Mouse (Mus musculus) heart, embryonic 16.5 days (tissue): ENCODE measurements at regions not wholly inside any gene's neighbourhood (a gene's known extent, or its start where the extent isn't known, plus 50 kb on each side); places are given as distances from the start of the nearest gene placed in this dataset.

Experiments used
- ATAC-seq: fragments of 200-750 bp; cut with Nextera tagmentation; replicated peaks from 2 replicates; pipeline ENCODE4 v1.8.0; 2017; ENCODE audit warnings: moderate number of reproducible peaks; ENCODE audit not compliant: insufficient read depth, low FRiP score; ENCODE audit errors: extremely low read depth
- H3K27ac ChIP-seq: fragments of 300-500 bp; sonication (generic); 2 replicates; pipeline ENCODE4 v1.5.1; 2014; ENCODE audit warnings: mild to moderate bottlenecking, low read length, control low read depth, moderate library complexity
- H3K27me3 ChIP-seq: fragments of 300-500 bp; sonication (generic); 2 replicates; pipeline ENCODE4 v1.6.1; 2014; ENCODE audit warnings: low read length, mixed read lengths; ENCODE audit not compliant: control insufficient read depth, insufficient read depth
- H3K36me3 ChIP-seq: fragments of 300-500 bp; sonication (generic); 2 replicates; pipeline ENCODE4 v1.6.1; 2014; ENCODE audit not compliant: control insufficient read depth, insufficient read depth
- H3K4me1 ChIP-seq: fragments of 300-500 bp; sonication (generic); 2 replicates; pipeline ENCODE4 v1.6.1; 2014; ENCODE audit warnings: low read length, mixed read lengths; ENCODE audit not compliant: control insufficient read depth, insufficient read depth
- H3K4me2 ChIP-seq: fragments of 300-500 bp; sonication (generic); 2 replicates; pipeline ENCODE4 v1.6.1; 2014; ENCODE audit warnings: low read depth, mild to moderate bottlenecking, control low read depth, low read length
- H3K4me3 ChIP-seq: fragments of 300-500 bp; sonication (generic); 2 replicates; pipeline ENCODE4 v1.5.1; 2014; ENCODE audit warnings: mild to moderate bottlenecking, control low read depth, low read length
- H3K9ac ChIP-seq: fragments of 300-500 bp; sonication (generic); 2 replicates; pipeline ENCODE4 v1.6.1; 2014; ENCODE audit warnings: low read length, control low read depth
- H3K9me3 ChIP-seq: fragments of 300-500 bp; sonication (generic); replicated peaks from 2 replicates; pipeline ENCODE4 v1.6.1; 2016; ENCODE audit warnings: low read length; ENCODE audit not compliant: control insufficient read depth
- WGBS: fragments of 180-500 bp; shearing (Covaris S2); extraction: QIAGEN DNeasy Blood & Tissue Kit; methylation state at CpG from one replicate; pipeline ENCODE4 v1.1.7; 2014; 5-methylcytosine and 5-hydroxymethylcytosine counted together

DNA sequence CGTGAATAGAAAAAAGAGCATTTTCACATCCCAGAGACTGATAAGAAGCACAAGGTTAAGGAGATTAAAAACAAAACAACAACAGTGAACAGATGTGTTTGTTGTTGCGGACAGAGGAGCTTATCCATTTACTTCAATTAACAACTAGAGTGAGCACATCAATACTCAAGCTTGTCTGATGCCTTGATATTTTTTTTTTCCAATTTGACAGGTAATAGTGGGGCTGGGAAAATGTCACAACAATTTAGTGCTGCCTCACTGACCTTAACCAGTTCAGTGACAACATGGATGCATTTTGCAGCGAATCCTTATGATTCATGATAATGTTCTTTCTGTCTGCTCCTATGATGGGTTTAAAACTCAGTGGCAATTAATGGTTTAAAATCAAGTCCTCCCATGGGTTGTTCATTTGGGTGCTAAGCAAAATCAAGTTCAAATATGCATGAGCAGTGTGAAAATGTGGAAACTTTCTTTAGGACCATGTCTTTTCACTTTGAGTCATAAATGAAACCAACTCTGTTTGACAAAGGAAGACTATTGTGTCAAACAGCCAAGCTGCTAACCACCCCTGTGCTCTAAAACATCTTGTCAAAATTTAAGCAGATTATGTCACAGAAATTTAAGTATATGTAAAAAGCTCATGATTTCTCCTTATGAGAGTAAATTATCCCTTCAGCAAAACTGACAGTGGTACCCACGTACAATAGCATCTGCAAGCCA lies 641.0 kb downstream of the Car8 start:
- H3K4me3 ChIP-seq: no peak overlapping the region
- H3K4me1 ChIP-seq: no peaks in the 10 kb centered on the region
- H3K36me3 ChIP-seq: no peaks in the 10 kb centered on the region
- no peak overlapping the region for H3K9ac ChIP-seq
- no peak overlapping the region for H3K4me2 ChIP-seq
- no peaks in the 10 kb centered on the region for H3K27me3 ChIP-seq
- ATAC-seq: no peak
- H3K27ac ChIP-seq: no peak overlapping the region
- 73% methylated on average over 4 of the region's 4 CpGs for WGBS
- no peaks in the 10 kb centered on the region for H3K9me3 ChIP-seq

DNA sequence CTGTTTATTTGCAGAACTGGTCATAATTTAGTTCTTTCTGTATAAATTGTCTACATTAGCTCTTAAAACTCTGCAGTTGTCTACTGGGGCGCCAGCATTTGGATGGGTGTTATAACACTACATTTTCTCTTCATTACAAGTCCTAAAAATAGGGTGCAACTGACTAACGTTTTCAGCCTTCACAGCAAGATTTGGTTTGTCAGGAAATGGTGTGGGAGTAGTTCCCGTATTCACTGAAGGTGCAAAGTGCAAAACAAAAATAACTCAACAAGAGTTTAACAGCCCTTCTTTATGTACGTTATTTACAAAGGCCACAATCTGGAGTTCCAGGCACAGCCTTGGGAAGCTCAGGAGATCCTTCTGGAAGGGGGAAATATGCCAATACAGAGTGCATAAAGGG lies 642.7 kb downstream of the Car8 start:
- ATAC-seq: no peak
- H3K27ac ChIP-seq: no peak overlapping the region
- no peak overlapping the region for H3K9ac ChIP-seq
- no peak overlapping the region for H3K4me3 ChIP-seq
- no peaks in the 10 kb centered on the region for H3K9me3 ChIP-seq
- H3K27me3 ChIP-seq: no peaks in the 10 kb centered on the region
- 38% methylated on average over 4 of the region's 4 CpGs for WGBS
- no peak overlapping the region for H3K4me2 ChIP-seq
- no peaks in the 10 kb centered on the region for H3K4me1 ChIP-seq
- no peaks in the 10 kb centered on the region for H3K36me3 ChIP-seq

DNA sequence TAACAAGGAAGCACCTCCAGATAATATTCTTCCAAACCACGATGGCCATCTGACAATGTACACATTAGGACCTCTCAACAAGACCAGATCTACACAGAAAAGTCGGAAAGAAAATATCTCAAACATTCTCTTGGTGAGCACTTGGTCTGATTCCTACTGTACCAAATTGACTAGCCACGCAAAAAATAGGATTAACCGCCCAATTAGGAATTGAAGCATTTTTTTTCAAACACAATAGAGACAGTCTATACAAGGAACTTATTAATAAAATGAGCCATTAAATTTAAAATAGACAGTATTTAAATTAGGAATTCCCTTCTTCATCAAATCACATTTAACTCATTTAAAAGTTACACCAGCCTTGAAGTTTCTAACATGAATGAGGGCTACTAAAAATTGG lies 655.0 kb downstream of the Car8 start:
- no peak overlapping the region for H3K27ac ChIP-seq
- no peak overlapping the region for H3K4me3 ChIP-seq
- H3K9ac ChIP-seq: no peak overlapping the region
- H3K36me3 ChIP-seq: no peaks in the 10 kb centered on the region
- no peaks in the 10 kb centered on the region for H3K4me1 ChIP-seq
- 77% methylated on average over 4 of the region's 4 CpGs for WGBS
- no peaks in the 10 kb centered on the region for H3K9me3 ChIP-seq
- H3K4me2 ChIP-seq: no peak overlapping the region
- H3K27me3 ChIP-seq: no peaks in the 10 kb centered on the region
- no peak for ATAC-seq

DNA sequence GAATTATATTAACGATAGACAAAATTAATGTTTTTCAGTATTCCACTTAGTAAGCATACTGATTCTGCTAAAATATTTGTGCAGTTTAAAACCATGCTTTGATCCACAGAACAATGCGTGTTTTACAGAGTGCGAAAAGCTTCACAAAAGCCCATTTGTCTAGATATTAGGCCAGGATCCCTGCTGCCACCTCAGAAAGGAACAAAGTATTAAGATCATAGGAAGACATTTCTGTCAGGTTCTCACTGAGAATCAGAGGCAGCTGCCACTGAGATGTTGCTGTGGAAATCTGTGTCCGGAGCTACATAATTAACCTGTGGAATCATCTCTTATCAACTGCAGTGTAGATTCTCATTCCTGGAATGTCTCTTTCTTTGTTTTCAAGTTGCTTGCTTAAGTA lies 656.9 kb downstream of the Car8 start:
- no peak for ATAC-seq
- Histone ChIP-seq H3K9me3 (no peaks in the 10 kb centered on the region), H3K9ac (no peak overlapping the region), H3K4me2 (no peak overlapping the region), H3K4me1 (no peaks in the 10 kb centered on the region), H3K4me3 (no peak overlapping the region), H3K27me3 (no peaks in the 10 kb centered on the region), H3K36me3 (no peaks in the 10 kb centered on the region), H3K27ac (no peak overlapping the region)
- WGBS: 77% methylated on average over 4 of the region's 4 CpGs

DNA sequence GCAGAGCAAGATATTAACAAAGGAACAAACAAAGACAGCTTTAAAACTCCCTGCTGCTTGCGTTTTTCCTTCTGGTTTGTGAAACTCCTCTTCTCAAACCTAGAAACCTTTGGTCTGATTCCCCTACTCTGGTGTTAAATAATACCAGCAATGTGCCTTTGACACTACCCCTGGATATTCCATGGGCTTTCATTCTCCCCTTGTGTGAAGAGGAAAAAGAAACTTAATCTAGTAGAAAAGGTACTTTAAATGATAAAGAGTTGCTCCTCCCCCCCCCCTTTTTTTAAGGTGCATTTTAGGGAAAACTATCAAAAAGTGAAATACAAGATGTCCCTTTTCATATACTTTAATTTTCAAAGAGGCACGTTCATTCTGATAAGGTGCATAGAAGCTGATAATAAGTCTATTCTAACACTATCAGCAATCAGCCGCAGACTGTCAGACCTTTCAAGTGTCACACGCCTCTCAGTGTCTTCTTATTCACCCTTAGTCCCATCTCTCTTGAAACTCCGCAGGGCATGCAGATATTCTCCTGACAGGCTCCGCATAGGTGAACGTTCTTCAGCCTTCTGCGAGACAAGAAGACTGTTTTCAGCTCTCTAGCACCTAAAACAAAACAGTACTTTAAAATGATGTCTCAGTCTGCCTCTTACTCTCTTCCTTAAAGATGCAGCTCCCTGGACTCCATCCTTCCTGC lies 657.5 kb downstream of the Car8 start:
- 30% methylated on average over 8 of the region's 8 CpGs for WGBS
- H3K4me3 ChIP-seq: no peak overlapping the region
- no peaks in the 10 kb centered on the region for H3K27me3 ChIP-seq
- no peaks in the 10 kb centered on the region for H3K36me3 ChIP-seq
- H3K9me3 ChIP-seq: no peaks in the 10 kb centered on the region
- H3K4me1 ChIP-seq: no peaks in the 10 kb centered on the region
- no peak overlapping the region for H3K9ac ChIP-seq
- H3K4me2 ChIP-seq: no peak overlapping the region
- H3K27ac ChIP-seq: no peak overlapping the region
- ATAC-seq: no peak

DNA sequence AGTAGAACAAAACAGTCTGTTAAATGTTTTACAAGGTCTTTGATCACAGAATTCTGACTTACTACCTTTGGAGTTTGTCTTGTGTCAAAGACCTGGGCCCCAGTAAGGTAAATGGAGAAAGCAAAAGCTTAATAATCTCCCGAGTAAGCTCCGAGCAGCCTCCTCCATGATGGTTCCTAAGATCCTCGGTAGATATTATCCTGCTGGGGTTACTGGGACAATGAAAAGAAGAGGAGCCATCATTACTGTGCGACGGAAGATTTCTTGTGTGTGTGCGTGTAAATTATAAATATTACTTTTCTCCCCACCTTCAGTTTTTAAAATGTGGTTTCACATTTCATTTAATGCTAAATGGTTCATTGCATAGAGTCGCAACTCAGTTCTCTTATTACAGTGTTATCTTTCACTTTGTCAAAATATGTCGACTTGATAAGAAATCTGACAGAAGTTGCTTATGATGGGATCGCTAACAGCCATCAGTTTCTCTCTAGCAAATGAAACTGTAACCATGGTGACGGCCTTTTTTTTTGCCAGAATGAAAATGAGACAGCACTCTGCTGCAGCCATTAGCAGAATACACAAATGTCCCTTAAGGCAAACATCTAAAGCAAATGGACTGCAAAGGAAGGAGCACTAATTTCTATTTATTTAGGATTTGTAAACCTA lies 658.2 kb downstream of the Car8 start:
- Histone ChIP-seq H3K4me3 (no peak overlapping the region), H3K27ac (no peak overlapping the region), H3K4me2 (no peak overlapping the region), H3K9me3 (no peaks in the 10 kb centered on the region), H3K4me1 (no peaks in the 10 kb centered on the region), H3K36me3 (no peaks in the 10 kb centered on the region), H3K9ac (no peak overlapping the region), H3K27me3 (no peaks in the 10 kb centered on the region)
- WGBS: 73% methylated on average over 10 of the region's 10 CpGs
- no peak for ATAC-seq

DNA sequence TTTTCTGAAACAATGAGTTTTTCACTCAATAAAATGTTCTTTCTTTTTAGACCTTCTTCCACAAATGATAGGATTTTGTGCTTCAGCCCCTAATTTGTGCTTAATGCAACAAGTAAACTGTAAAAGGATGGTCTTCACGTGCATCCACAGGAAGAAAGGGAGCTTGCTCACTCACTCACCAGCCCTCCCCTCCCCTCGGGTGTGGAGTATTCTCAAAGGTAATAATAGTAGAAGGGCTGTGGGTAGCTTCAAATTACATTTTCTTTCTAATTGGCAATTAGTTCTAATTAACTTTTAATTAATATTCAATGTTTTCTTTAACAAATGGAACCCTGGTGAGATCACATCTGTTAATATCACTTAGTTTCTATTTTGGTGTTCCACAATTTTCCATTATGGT lies 664.8 kb downstream of the Car8 start:
- Histone ChIP-seq H3K27ac (no peak overlapping the region), H3K9me3 (no peaks in the 10 kb centered on the region), H3K27me3 (no peaks in the 10 kb centered on the region), H3K36me3 (no peaks in the 10 kb centered on the region), H3K4me3 (no peak overlapping the region), H3K4me1 (no peaks in the 10 kb centered on the region), H3K9ac (no peak overlapping the region), H3K4me2 (no peak overlapping the region)
- ATAC-seq: no peak
- WGBS: 57% methylated on average over 2 of the region's 2 CpGs

DNA sequence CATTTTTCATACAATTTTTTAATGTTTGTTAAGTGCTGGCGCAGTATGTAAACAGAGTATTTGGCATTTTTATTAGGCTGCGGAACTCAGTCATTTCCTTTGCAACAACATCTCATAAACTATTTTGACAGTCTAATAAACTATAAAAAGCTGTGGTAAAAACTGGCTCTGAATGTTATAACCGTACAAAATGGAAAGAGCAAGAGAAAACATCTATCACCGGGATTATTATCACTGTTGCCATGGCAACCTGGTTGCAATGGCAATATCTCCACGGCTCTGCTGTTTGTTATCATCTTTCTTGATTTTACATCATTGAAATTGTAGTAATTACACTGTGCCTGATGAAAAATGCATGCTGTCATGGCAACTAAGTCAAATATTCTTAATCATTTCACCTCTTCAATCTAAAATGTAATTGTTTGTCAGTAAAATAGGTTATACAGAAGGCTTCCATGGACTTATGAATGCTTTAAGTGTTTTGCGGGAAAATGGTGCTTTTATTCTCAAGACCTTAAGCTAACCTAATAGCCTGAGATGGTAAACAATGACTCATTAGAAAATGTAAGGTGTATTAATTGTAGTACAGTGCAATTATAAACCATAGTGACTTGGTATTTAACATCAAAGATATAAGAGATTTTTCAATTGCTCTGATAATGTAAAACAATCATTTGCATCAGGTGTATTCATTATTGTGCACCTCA lies 671.0 kb downstream of the Car8 start:
- no peaks in the 10 kb centered on the region for H3K27me3 ChIP-seq
- no peak for ATAC-seq
- no peaks in the 10 kb centered on the region for H3K9me3 ChIP-seq
- no peaks in the 10 kb centered on the region for H3K36me3 ChIP-seq
- H3K27ac ChIP-seq: no peak overlapping the region
- no peak overlapping the region for H3K4me2 ChIP-seq
- no peaks in the 10 kb centered on the region for H3K4me1 ChIP-seq
- no peak overlapping the region for H3K9ac ChIP-seq
- no peak overlapping the region for H3K4me3 ChIP-seq
- 70% methylated on average over 6 of the region's 6 CpGs for WGBS
